Mouse (Mus musculus): Measurements from ENCODE around the gene Gm42906. TPM values are rescaled to one million over a fixed set of nuclear protein-coding genes. Genes with fewer than 3 reads are reported as not detected.

The Gm42906 gene
- total RNA-seq, 1 experiment: not detected

DNA sequence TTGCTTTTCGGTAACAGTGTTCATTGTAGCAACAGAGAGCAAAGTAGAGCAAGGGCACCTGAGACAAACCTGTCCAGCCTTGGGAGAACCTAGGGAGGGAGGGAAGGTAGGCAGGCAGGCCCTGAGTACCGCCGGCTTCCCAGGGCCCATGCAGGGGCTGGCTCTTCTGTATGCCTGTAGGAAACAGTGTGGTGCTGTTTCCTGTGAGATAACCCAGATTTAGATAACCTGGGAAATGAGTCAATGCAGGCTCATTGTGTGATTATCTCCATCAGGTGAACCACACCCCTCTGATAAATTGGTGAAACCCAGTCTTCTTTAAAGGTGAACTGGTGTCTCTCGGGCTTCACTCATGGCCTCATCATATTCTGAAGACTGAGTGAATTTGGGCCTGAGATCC, 401.9 kb downstream of the Gm42906 start:
- in situ Hi-C loops (cut with MboI; ENCODE audit: low sequenced_read_pairs in 2 of 2, unreplicated experiment in 2 of 2): no loop called here
- Histone ChIP-seq H3K4me3 (ENCODE audit: insufficient read depth in 1 of 2, low read depth in 1 of 2, low read length in 2 of 2, poor library complexity in 1 of 2, severe bottlenecking in 1 of 2) (no peak overlapping the region), H3K9me3 (ENCODE audit: control insufficient read depth, insufficient read depth, low read depth, low read length) (no peaks in the 10 kb centered on the region), H3K27ac (ENCODE audit: insufficient read depth, low read depth, low read length, poor library complexity, severe bottlenecking) (no peak overlapping the region), H3K4me1 (ENCODE audit: control insufficient read depth in 2 of 2, insufficient read depth in 2 of 2, low read length in 2 of 2, poor library complexity in 1 of 2) (peaks cover 3 to 12% of the 10 kb centered on the region in 2 experiments; a peak in 3 of 4 replicates), H3K36me3 (ENCODE audit: control insufficient read depth, insufficient read depth, low read length, poor library complexity, severe bottlenecking) (no peaks in the 10 kb centered on the region), H3K9ac (ENCODE audit: insufficient read depth, low read depth, low read length, poor library complexity, severe bottlenecking) (no peak overlapping the region)
- no peak for DNase-seq (ENCODE audit: low read depth, low spot score)
- no peak for TF ChIP-seq MAFK (IDR thresholded peaks at IDR 0.05; ENCODE audit: insufficient read depth, low read depth, low read length)
- TF ChIP-seq ZC3H11A (IDR thresholded peaks at IDR 0.05; ENCODE audit: borderline replicate concordance, low read depth, low read length): no peak
- no peak for TF ChIP-seq CHD2 (IDR thresholded peaks at IDR 0.05; ENCODE audit: low read depth, low read length)

GRCm38 (mm10) chr5:151024483-151024882, 403.5 kb downstream of the Gm42906 start:
- peaks cover 3 to 16% of the 10 kb centered on the region in 2 experiments; a peak in 3 of 4 replicates for H3K4me1 ChIP-seq (ENCODE audit: control insufficient read depth in 2 of 2, insufficient read depth in 2 of 2, low read length in 2 of 2, poor library complexity in 1 of 2)
- TF ChIP-seq MAFK (IDR thresholded peaks at IDR 0.05; ENCODE audit: insufficient read depth, low read depth, low read length) (no peak), HCFC1 (IDR thresholded peaks at IDR 0.05; ENCODE audit: borderline replicate concordance, insufficient read depth, low read length) (no peak), ZC3H11A (IDR thresholded peaks at IDR 0.05; ENCODE audit: borderline replicate concordance, low read depth, low read length) (no peak), CHD2 (IDR thresholded peaks at IDR 0.05; ENCODE audit: low read depth, low read length) (no peak), ZNF384 (IDR thresholded peaks at IDR 0.05; ENCODE audit: low read depth, low read length) (no peak)
- no peak overlapping the region for H3K27ac ChIP-seq (ENCODE audit: insufficient read depth, low read depth, low read length, poor library complexity, severe bottlenecking)
- no peak overlapping the region for H3K9ac ChIP-seq (ENCODE audit: insufficient read depth, low read depth, low read length, poor library complexity, severe bottlenecking)
- H3K4me3 ChIP-seq (ENCODE audit: insufficient read depth in 1 of 2, low read depth in 1 of 2, low read length in 2 of 2, poor library complexity in 1 of 2, severe bottlenecking in 1 of 2): no peak overlapping the region
- H3K9me3 ChIP-seq (ENCODE audit: control insufficient read depth, insufficient read depth, low read depth, low read length): no peaks in the 10 kb centered on the region
- H3K36me3 ChIP-seq (ENCODE audit: control insufficient read depth, insufficient read depth, low read length, poor library complexity, severe bottlenecking): no peaks in the 10 kb centered on the region
- in situ Hi-C loops (cut with MboI; ENCODE audit: low sequenced_read_pairs in 2 of 2, unreplicated experiment in 2 of 2): no loop called here
- no peak for DNase-seq (ENCODE audit: low read depth, low spot score)

DNA sequence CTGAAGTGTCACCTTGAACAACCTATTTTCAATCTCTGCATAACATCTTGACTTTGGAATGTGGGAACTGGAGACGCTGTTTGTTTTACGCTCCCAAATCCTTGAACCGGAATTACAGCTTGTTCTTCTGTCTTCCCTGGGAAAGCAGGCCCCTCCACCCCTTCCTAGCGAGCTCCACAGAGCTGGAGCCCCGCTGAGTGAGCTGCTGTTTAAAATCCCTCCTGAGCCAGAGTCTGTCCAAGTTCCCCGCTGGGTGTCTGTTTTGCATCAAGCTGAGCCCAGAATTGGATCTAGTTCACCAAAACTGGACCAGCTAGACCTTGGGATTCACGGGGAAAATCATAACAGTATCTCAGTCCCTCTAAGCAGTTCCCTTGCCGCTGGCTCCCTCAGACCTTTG, 404.5 kb downstream of the Gm42906 start:
- in situ Hi-C loops (cut with MboI; ENCODE audit: low sequenced_read_pairs in 2 of 2, unreplicated experiment in 2 of 2): no loop called here
- Histone ChIP-seq H3K9me3 (ENCODE audit: control insufficient read depth, insufficient read depth, low read depth, low read length) (no peaks in the 10 kb centered on the region), H3K36me3 (ENCODE audit: control insufficient read depth, insufficient read depth, low read length, poor library complexity, severe bottlenecking) (no peaks in the 10 kb centered on the region), H3K4me1 (ENCODE audit: control insufficient read depth in 2 of 2, insufficient read depth in 2 of 2, low read length in 2 of 2, poor library complexity in 1 of 2) (peaks cover 3 to 16% of the 10 kb centered on the region in 2 experiments; a peak in 3 of 4 replicates), H3K9ac (ENCODE audit: insufficient read depth, low read depth, low read length, poor library complexity, severe bottlenecking) (no peak overlapping the region), H3K4me3 (ENCODE audit: insufficient read depth in 1 of 2, low read depth in 1 of 2, low read length in 2 of 2, poor library complexity in 1 of 2, severe bottlenecking in 1 of 2) (no peak overlapping the region), H3K27ac (ENCODE audit: insufficient read depth, low read depth, low read length, poor library complexity, severe bottlenecking) (no peak overlapping the region)
- DNase-seq (ENCODE audit: low read depth, low spot score): peak; percentile 38
- TF ChIP-seq CHD2 (IDR thresholded peaks at IDR 0.05; ENCODE audit: low read depth, low read length): no peak
- no peak for TF ChIP-seq HCFC1 (IDR thresholded peaks at IDR 0.05; ENCODE audit: borderline replicate concordance, insufficient read depth, low read length)
- no peak for TF ChIP-seq MAFK (IDR thresholded peaks at IDR 0.05; ENCODE audit: insufficient read depth, low read depth, low read length)
- TF ChIP-seq ZC3H11A (IDR thresholded peaks at IDR 0.05; ENCODE audit: borderline replicate concordance, low read depth, low read length): no peak
- TF ChIP-seq ZNF384 (IDR thresholded peaks at IDR 0.05; ENCODE audit: low read depth, low read length): no peak

DNA sequence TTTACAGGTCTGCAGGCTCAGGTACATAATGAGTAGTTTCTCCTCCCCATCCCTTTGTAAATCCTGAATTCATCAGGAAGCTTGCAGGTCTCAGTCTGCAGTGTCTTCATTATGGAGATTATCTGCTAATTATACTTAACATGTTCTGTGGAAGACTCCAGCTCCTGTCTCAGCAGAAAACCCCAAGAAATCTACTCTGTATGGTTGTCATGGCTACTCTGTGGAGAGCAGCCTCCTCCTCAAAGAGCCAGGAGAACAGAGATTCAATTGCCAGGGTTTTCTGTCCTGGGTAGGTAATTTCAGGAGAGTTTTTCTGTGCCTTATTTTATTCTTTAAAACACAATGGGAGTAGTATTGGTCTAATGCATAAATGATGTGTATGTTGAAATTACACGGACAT, 405.0 kb downstream of the Gm42906 start:
- Histone ChIP-seq H3K4me1 (ENCODE audit: control insufficient read depth in 2 of 2, insufficient read depth in 2 of 2, low read length in 2 of 2, poor library complexity in 1 of 2) (peaks cover 3 to 14% of the 10 kb centered on the region in 2 experiments; a peak in 3 of 4 replicates), H3K27ac (ENCODE audit: insufficient read depth, low read depth, low read length, poor library complexity, severe bottlenecking) (no peak overlapping the region), H3K4me3 (ENCODE audit: insufficient read depth in 1 of 2, low read depth in 1 of 2, low read length in 2 of 2, poor library complexity in 1 of 2, severe bottlenecking in 1 of 2) (no peak overlapping the region), H3K36me3 (ENCODE audit: control insufficient read depth, insufficient read depth, low read length, poor library complexity, severe bottlenecking) (no peaks in the 10 kb centered on the region), H3K9me3 (ENCODE audit: control insufficient read depth, insufficient read depth, low read depth, low read length) (no peaks in the 10 kb centered on the region), H3K9ac (ENCODE audit: insufficient read depth, low read depth, low read length, poor library complexity, severe bottlenecking) (no peak overlapping the region)
- DNase-seq (ENCODE audit: low read depth, low spot score): no peak
- TF ChIP-seq ZNF384 (IDR thresholded peaks at IDR 0.05; ENCODE audit: low read depth, low read length) (no peak), CHD2 (IDR thresholded peaks at IDR 0.05; ENCODE audit: low read depth, low read length) (no peak), HCFC1 (IDR thresholded peaks at IDR 0.05; ENCODE audit: borderline replicate concordance, insufficient read depth, low read length) (no peak), ZC3H11A (IDR thresholded peaks at IDR 0.05; ENCODE audit: borderline replicate concordance, low read depth, low read length) (no peak), MAFK (IDR thresholded peaks at IDR 0.05; ENCODE audit: insufficient read depth, low read depth, low read length) (no peak)
- in situ Hi-C loops (cut with MboI; ENCODE audit: low sequenced_read_pairs in 2 of 2, unreplicated experiment in 2 of 2): no loop called here

DNA sequence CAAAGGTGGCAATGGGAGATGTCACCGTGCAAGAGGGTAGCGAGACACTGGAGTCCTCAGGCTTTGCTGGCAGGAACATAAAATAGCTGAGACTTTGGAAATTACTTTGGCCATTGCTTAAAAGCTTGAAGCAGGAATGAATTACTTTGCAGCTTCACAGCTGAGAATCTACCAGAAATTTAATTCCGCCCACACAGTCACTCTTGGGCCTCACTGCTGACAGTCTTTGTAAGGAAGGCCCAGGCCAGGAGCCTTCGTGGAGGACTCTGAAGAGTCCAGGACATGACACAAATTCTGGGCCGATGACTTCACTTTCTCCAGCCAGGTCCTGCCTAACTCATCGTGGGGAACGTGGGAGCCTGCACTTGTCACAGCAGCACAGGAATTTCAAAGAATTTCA, 405.9 kb downstream of the Gm42906 start:
- Histone ChIP-seq H3K9me3 (ENCODE audit: control insufficient read depth, insufficient read depth, low read depth, low read length) (no peaks in the 10 kb centered on the region), H3K36me3 (ENCODE audit: control insufficient read depth, insufficient read depth, low read length, poor library complexity, severe bottlenecking) (no peaks in the 10 kb centered on the region), H3K4me3 (ENCODE audit: insufficient read depth in 1 of 2, low read depth in 1 of 2, low read length in 2 of 2, poor library complexity in 1 of 2, severe bottlenecking in 1 of 2) (no peak overlapping the region), H3K9ac (ENCODE audit: insufficient read depth, low read depth, low read length, poor library complexity, severe bottlenecking) (no peak overlapping the region), H3K27ac (ENCODE audit: insufficient read depth, low read depth, low read length, poor library complexity, severe bottlenecking) (no peak overlapping the region), H3K4me1 (ENCODE audit: control insufficient read depth in 2 of 2, insufficient read depth in 2 of 2, low read length in 2 of 2, poor library complexity in 1 of 2) (peaks cover 3 to 14% of the 10 kb centered on the region in 2 experiments; a peak in 3 of 4 replicates)
- DNase-seq (ENCODE audit: low read depth, low spot score): no peak
- in situ Hi-C loops (cut with MboI; ENCODE audit: low sequenced_read_pairs in 2 of 2, unreplicated experiment in 2 of 2): no loop called here
- TF ChIP-seq MAFK (IDR thresholded peaks at IDR 0.05; ENCODE audit: insufficient read depth, low read depth, low read length) (no peak), HCFC1 (IDR thresholded peaks at IDR 0.05; ENCODE audit: borderline replicate concordance, insufficient read depth, low read length) (no peak), ZNF384 (IDR thresholded peaks at IDR 0.05; ENCODE audit: low read depth, low read length) (no peak), ZC3H11A (IDR thresholded peaks at IDR 0.05; ENCODE audit: borderline replicate concordance, low read depth, low read length) (no peak), CHD2 (IDR thresholded peaks at IDR 0.05; ENCODE audit: low read depth, low read length) (no peak)

Measured in ES-E14 (cell line).